Mouse (Mus musculus): ENCODE results near the gene Clba1.

DNA sequence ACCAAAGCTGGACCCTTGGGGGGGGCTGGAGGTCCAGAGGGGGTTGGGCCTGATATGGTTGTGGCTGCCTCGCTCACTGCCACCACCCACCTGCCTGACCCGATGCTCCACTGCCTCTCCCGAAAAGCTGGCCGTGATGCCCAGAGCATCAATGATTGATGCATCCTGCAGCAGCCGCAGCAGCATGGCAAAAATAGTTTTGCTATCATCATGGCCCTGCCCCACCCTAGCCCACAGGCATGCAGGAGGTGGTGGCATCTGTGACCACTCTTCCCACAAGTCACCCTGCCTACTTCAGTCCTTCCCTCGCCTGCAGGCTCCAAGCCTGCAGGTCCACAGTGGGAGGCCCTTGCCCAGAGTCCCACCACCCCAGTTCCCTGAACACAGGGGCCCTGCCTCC lies 2.7 kb upstream of the Clba1 start:
- TF ChIP-seq CTCF (IDR thresholded peaks at IDR 0.05; ENCODE audit: control insufficient read depth, insufficient read depth, insufficient replicate concordance, low read depth, low read length): no peak
- TF ChIP-seq POLR2A (IDR thresholded peaks at IDR 0.05; ENCODE audit: control insufficient read depth, low read depth, low read length): no peak

Measured in testis, adult 2 months (tissue).